Mouse (Mus musculus) stomach, postnatal 0 days (tissue): ENCODE results near the gene Zp3r.

Source experiments
- CTCF ChIP-seq: IDR thresholded peaks from 2 replicates; pipeline ENCODE4 v1.5.1; 2016; ENCODE audit warnings: antibody characterized with exemption, low read depth, mild to moderate bottlenecking, moderate library complexity
- EP300 ChIP-seq: optimal IDR thresholded peaks from 2 replicates; pipeline ENCODE3; 2016; ENCODE audit warnings: antibody characterized with exemption

GRCm38 (mm10) chr1:130633316-130633715 lies 3.9 kb upstream of the Zp3r start:
- TF ChIP-seq CTCF (no peak), EP300 (no peak)
